Mouse (Mus musculus): ENCODE data around the gene Thsd7b.

DNA sequence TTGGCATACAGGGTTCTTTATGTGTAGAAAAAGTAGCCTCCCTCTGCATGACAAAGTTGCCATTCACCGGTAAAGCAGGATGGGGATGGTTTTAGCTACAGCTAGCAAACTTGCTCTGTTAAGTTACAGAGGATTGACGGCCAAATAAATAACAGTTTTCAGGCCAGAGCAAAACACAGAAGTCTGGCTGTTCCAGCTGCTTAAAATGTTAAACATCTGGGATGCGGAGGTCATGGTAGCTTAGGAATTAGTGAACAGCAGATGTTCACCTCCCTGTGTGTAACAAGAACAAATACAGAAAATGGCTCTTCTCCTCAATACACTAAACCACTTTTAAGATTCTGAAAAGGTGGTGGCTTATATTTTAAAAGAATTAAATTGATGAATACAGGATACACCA is 944.3 kb downstream of the Thsd7b start:
- TF ChIP-seq CTCF (IDR thresholded peaks at IDR 0.05; ENCODE audit: low read depth, low read length) (no peak), POLR2A (IDR thresholded peaks at IDR 0.05; ENCODE audit: borderline replicate concordance, low read depth, low read length) (no peak)
